Mouse (Mus musculus) lung, embryonic 15.5 days (tissue): ENCODE measurements around the gene Hjurp. TPM values are rescaled to one million over a fixed set of nuclear protein-coding genes. Genes with fewer than 3 reads are reported as not detected.

Experiments used
- ATAC-seq: fragments of 200-750 bp; cut with Nextera tagmentation; 2 replicates; pipeline ENCODE4 v1.8.0; 2017; ENCODE audit warnings: moderate number of reproducible peaks, borderline replicate concordance; ENCODE audit not compliant: low FRiP score, low TSS enrichment; ENCODE audit errors: extremely low read depth
- H3K27ac ChIP-seq: fragments of 300-500 bp; sonication (generic); 2 replicates; pipeline ENCODE4 v1.5.1; 2015; ENCODE audit warnings: moderate library complexity, mild to moderate bottlenecking, inconsistent platforms
- H3K27me3 ChIP-seq: fragments of 300-500 bp; sonication (generic); 2 replicates; pipeline ENCODE4 v1.6.1; 2015; ENCODE audit warnings: inconsistent platforms
- H3K36me3 ChIP-seq: fragments of 300-500 bp; sonication (generic); 2 replicates; pipeline ENCODE4 v1.6.1; 2015; ENCODE audit warnings: inconsistent platforms
- H3K4me1 ChIP-seq: fragments of 300-500 bp; sonication (generic); 2 replicates; pipeline ENCODE4 v1.6.1; 2015; ENCODE audit warnings: inconsistent platforms
- H3K4me2 ChIP-seq: fragments of 300-500 bp; sonication (generic); 2 replicates; pipeline ENCODE4 v1.6.1; 2015; ENCODE audit warnings: inconsistent platforms, mild to moderate bottlenecking, moderate library complexity
- H3K4me3 ChIP-seq: fragments of 300-500 bp; sonication (generic); 2 replicates; pipeline ENCODE4 v1.5.1; 2015; ENCODE audit warnings: mild to moderate bottlenecking, inconsistent platforms
- H3K9ac ChIP-seq: fragments of 300-500 bp; sonication (generic); 2 replicates; pipeline ENCODE4 v1.6.1; 2015; ENCODE audit warnings: inconsistent platforms
- H3K9me3 ChIP-seq: fragments of 300-500 bp; sonication (generic); 2 replicates; pipeline ENCODE4 v1.6.1; 2016; ENCODE audit warnings: inconsistent platforms
- WGBS: fragments of 180-500 bp; shearing (Covaris S2); methylation state at CpG from one replicate; pipeline ENCODE4 v1.1.7; 2015; 5-methylcytosine and 5-hydroxymethylcytosine counted together
- polyA plus RNA-seq: library from polyadenylated mRNA; unstranded; fragments of >200 nt; fragmentation: Nextera tagmentation; extraction: Ambion mirVana; gene quantifications from 2 replicates; pipeline ENCODE4 v1.2.1, GENCODE M21; 2015

The Hjurp gene
- polyA plus RNA-seq, 1 experiment from 2014 or later, result 198 TPM

DNA sequence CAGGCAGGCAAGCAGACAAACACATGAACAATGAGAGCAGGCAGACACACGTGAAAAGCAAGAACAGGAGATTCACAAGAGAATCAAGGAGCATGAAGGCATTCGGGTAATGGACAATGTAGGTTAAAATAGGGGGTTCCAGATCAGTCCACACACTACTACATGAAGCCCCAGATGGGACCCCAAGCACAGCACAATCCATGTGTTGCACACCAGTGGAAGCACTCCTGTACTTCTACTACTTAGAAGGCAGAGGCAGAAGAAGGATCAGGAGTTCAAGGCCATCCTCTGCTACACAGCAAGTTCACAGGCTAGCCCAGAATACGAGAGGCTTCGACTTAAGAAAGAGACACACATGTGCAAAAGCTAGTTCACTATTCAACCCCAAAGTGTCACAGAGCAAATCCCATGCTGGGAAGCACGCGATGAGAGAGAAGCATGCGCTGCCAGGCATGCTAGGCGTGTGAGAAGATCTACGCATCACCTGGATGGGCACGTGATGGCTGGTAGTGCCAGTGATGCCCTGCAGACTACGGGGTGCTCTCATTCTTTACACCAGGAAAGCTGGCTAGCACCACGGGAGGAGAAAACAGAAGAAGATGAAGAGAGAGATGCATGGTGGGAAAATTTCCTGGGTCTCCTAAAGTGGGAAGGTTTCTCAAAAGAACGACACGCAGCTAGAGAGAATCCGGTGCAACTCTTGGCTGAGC is 8.9 kb upstream of the Hjurp start:
- Histone ChIP-seq H3K27ac (no peak overlapping the region), H3K4me2 (no peak overlapping the region), H3K4me1 (no peaks in the 10 kb centered on the region), H3K9ac (no peak overlapping the region), H3K36me3 (no peaks in the 10 kb centered on the region), H3K27me3 (no peaks in the 10 kb centered on the region), H3K4me3 (no peak overlapping the region), H3K9me3 (peaks cover 19% of the 10 kb centered on the region; the same call in 1 of the 2 replicates)
- ATAC-seq, result no peak
- WGBS, result 78% methylated on average over 15 of the region's 15 CpGs

DNA sequence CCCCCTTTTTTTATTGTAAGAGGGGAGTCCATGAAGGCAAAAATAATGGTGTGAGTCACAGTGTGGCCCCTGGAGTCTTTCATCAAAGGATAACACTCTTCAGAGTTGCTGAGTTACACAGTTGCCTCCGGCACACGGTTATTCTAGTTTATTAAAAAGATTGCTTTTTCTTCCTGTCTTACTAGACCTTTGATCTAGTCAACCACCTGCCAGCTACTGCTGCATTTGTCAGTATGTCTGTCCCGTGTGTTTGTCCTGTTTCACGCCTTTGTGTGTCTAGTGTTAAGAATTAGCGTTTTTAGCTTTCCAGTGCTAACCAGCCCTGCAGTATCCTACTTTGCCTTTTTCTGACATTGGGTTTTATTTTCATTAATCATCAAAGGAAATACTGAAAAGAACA is 8.2 kb upstream of the Hjurp start:
- WGBS, result 63% methylated on average over 5 of the region's 5 CpGs
- Histone ChIP-seq H3K4me1 (no peaks in the 10 kb centered on the region), H3K36me3 (no peaks in the 10 kb centered on the region), H3K27me3 (no peaks in the 10 kb centered on the region), H3K4me3 (no peak overlapping the region), H3K27ac (no peak overlapping the region), H3K9ac (no peak overlapping the region), H3K4me2 (no peak overlapping the region), H3K9me3 (peaks cover 19% of the 10 kb centered on the region; the same call in 1 of the 2 replicates)
- ATAC-seq, result no peak

DNA sequence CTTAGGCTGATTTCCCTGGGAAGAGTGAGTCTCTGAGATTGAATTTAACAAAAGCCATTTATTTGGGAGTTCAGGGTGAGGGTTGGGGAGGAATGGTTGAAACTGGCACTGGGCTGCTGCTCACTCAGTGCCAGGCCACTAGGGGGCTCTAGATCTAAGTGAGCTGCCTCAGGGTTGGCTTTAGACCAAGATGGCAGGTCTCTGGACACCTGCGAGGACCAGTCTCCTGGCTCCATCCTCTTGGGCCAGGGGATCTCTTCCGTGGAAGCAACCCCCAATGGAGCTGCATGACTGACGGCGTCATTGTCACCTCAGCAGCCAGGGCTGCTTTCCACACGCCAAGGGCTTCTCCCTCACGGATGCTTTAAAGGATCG is 7.5 kb upstream of the Hjurp start:
- no peaks in the 10 kb centered on the region for H3K27me3 ChIP-seq

DNA sequence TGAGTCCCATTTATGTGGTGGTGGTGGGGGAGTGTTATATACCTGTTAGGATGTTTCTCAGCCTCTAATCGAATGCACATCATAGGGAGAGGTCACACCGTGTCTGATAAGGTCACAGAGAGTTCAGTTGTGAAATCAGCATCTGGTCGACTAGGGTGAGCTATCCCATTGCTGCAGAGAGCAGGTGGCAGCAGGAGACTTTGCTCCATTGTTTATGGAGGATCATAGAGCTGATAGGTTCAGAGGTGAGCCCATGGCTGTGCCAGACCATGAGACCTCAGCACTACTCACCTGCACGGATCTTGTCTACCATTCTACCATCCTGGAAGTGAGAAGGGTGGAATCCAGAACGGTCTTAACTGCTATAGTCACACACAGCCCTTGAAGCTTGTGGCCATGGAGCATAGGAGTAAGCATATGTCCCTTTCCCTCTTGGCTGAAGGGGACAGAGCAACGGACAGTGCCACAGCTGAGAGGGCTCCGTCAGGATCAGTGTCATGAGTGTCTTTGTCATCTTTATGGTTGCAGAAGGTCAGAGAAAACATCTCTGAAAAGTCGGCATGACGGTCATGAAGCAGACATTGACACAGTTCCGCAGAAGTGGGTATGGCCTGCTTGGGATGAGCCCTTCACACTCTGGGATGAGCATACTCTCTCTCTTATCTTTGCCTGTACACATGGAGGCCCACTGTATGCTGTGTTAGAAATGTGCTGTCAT is 7.0 kb upstream of the Hjurp start:
- Histone ChIP-seq H3K4me2 (no peak overlapping the region), H3K4me1 (no peaks in the 10 kb centered on the region), H3K9me3 (peaks cover 12% of the 10 kb centered on the region; the same call in 1 of the 2 replicates), H3K4me3 (no peak overlapping the region), H3K27me3 (no peaks in the 10 kb centered on the region), H3K27ac (no peak overlapping the region), H3K36me3 (no peaks in the 10 kb centered on the region), H3K9ac (no peak overlapping the region)
- ATAC-seq, result peak; percentile 24; the same call in 1 of the 2 replicates
- WGBS, result 57% methylated on average over 10 of the region's 10 CpGs

More for the DNA sequence above, 7.5 kb upstream of the Hjurp start:
- H3K36me3 ChIP-seq, result no peaks in the 10 kb centered on the region
- WGBS, result 59% methylated on average over 7 of the region's 7 CpGs
- ATAC-seq, result peak; percentile 13; the same call in 1 of the 2 replicates
- H3K4me3 ChIP-seq, result no peak overlapping the region
- peaks cover 12% of the 10 kb centered on the region; the same call in 1 of the 2 replicates for H3K9me3 ChIP-seq
- no peak overlapping the region for H3K27ac ChIP-seq
- H3K4me2 ChIP-seq, result no peak overlapping the region
- H3K9ac ChIP-seq, result no peak overlapping the region
- no peaks in the 10 kb centered on the region for H3K4me1 ChIP-seq

DNA sequence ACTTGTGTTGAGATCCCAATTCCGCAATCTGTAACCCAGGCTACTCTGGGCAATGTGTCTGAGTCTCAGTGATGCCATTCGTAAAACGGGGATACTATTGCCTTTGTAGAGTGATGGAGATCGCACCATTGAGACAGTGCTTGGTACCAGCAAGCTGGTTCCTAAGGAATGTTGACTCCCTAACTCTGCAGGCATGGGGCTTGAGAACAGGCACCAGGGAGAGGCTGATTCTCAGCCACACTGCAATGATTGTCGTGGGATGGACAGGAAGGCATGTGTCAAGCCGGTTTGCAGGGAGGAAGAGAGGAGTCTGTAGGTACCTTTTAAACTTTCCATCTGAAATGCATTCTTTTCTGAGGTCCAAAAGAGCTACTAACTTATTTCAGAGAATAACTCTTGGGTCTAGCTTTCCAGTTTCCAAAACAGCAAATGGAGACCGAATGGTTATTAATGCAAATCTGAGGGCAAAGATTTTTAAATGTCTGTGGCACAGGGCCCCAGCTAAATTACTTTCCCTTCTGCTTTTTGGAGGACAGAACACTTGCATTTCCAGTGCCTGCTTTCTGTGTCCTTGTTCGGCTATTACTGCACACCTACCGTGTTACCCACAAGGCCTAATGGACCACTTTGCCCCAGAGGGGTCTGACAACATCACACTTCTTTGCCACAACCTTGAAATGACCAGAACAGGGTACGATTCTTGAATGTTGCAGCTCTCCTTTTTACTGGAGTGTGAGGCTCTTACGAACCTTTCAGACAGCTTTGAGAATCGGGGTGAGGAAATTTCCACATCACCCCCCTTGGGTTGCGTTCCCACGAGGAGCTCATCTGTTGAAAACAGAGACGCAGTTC is 6.2 kb upstream of the Hjurp start:
- WGBS, result 77% methylated on average over 15 of the region's 15 CpGs
- Histone ChIP-seq H3K36me3 (no peaks in the 10 kb centered on the region), H3K9me3 (peaks cover 12% of the 10 kb centered on the region; the same call in 1 of the 2 replicates), H3K27ac (no peak overlapping the region), H3K27me3 (no peaks in the 10 kb centered on the region), H3K9ac (no peak overlapping the region), H3K4me1 (no peaks in the 10 kb centered on the region), H3K4me3 (no peak overlapping the region), H3K4me2 (no peak overlapping the region)
- ATAC-seq, result no peak

DNA sequence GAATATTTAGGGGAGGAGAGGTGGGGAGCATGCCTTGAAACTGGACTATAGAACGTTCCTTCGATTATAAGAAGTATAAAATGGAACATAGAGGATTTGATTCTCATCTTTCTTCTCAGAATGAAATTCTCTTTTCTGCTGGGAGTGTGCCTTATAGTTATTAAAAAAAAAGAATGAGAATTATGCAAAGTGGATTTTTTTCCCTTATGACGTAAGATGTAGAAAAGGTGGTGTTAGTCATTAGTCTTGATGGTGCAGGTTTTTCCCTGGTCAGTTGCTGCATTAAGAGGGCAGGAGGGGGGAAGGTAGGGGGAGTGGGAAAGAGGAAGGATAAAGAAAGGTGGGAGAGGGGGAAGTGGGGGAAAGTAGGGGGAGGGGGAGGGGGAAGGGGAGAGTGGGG is 4.9 kb upstream of the Hjurp start:
- Histone ChIP-seq H3K4me3 (no peak overlapping the region), H3K9ac (no peak overlapping the region), H3K36me3 (no peaks in the 10 kb centered on the region), H3K4me1 (peaks cover 4% of the 10 kb centered on the region; the same call in 1 of the 2 replicates), H3K27ac (no peak overlapping the region), H3K4me2 (no peak overlapping the region), H3K9me3 (peaks cover 12% of the 10 kb centered on the region; the same call in 1 of the 2 replicates), H3K27me3 (no peaks in the 10 kb centered on the region)
- WGBS, result 57% methylated on average over 3 of the region's 3 CpGs
- no peak for ATAC-seq

DNA sequence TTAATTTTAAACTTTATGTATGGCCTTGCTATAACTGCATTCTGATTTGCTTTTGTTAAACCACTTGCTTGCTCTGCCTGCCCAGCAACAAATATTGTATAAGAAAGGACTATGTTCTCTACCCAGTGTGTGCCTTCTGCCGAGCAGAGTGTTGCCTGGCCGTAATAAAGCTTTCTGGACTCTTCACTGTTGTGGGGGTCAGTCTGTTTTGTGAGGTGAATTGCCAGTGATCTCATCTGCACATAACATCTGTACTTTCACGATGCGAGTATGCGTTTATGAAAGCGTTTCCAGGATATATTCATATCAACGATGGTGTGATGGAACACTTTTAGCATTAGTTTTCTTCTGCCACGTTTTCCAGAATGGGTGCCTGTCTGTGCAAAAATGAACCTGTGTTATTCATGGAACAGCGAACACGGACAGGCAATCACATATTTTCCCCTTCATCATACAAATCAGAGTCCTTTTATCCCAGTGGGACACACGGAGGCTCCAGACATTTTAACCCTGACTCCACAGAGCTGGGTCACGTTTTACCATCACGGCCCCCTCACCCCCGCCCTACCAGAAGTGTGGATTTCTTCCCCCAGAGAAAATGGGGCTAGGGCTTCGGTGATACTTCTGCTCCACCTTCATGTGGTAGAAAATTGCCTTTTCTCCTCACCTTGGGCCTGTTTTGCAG is 2.7 kb upstream of the Hjurp start:
- WGBS, result 67% methylated on average over 15 of the region's 15 CpGs
- Histone ChIP-seq H3K27me3 (no peaks in the 10 kb centered on the region), H3K9ac (no peak overlapping the region)

DNA sequence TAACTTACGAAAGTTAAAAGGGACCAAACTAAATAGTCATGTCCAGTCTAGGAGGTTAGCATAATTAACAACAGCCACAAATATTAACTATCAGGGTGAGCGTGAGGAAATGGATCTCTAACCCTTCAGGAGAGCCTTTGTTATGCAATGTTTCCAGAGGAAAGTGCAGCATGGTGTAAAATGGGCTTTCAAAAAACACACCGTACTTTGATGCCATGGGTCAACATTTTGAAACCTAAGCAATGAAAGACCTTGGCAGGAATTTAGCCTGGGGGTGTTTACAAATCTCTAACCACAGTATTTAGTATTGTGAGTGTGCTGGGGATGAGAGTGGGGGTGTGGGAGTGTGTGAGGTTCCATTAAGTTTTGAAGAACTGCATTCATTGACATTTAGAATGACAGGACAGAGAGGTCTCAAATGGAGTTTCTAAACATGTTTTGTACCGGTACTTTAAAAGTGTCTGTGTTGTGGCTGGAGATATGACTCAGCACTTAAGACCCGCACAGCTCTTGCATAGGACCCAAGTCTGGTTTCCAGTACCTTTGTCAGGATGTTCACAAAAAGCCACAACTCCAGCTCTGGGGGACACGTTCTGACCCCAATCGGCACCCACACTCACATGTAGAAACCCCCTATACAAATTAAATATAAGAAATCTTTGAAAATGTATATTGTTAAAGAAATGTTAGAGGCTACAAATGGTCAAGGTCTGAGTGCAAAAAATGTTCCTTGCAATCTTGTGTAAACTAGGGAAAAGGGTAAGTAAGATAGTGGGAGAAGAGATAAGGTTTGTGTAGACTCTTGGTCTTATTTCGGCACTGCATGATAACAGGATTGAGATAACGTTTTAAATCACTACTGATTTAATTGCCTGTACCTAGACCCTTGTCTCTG is 1.9 kb upstream of the Hjurp start:
- Histone ChIP-seq H3K36me3 (peaks cover 16% of the 10 kb centered on the region), H3K9me3 (peaks cover 8% of the 10 kb centered on the region; the same call in 1 of the 2 replicates), H3K4me2 (no peak overlapping the region), H3K4me1 (peaks cover 23% of the 10 kb centered on the region), H3K27ac (no peak overlapping the region), H3K9ac (no peak overlapping the region), H3K4me3 (no peak overlapping the region), H3K27me3 (no peaks in the 10 kb centered on the region)
- 51% methylated on average over 9 of the region's 9 CpGs for WGBS
- ATAC-seq, result no peak

More for the DNA sequence above, 2.7 kb upstream of the Hjurp start:
- no peak overlapping the region for H3K4me2 ChIP-seq
- peaks cover 8% of the 10 kb centered on the region for H3K36me3 ChIP-seq
- no peak for ATAC-seq
- no peak overlapping the region for H3K27ac ChIP-seq
- H3K4me1 ChIP-seq, result peaks cover 22% of the 10 kb centered on the region
- H3K4me3 ChIP-seq, result no peak overlapping the region
- peaks cover 12% of the 10 kb centered on the region; the same call in 1 of the 2 replicates for H3K9me3 ChIP-seq

DNA sequence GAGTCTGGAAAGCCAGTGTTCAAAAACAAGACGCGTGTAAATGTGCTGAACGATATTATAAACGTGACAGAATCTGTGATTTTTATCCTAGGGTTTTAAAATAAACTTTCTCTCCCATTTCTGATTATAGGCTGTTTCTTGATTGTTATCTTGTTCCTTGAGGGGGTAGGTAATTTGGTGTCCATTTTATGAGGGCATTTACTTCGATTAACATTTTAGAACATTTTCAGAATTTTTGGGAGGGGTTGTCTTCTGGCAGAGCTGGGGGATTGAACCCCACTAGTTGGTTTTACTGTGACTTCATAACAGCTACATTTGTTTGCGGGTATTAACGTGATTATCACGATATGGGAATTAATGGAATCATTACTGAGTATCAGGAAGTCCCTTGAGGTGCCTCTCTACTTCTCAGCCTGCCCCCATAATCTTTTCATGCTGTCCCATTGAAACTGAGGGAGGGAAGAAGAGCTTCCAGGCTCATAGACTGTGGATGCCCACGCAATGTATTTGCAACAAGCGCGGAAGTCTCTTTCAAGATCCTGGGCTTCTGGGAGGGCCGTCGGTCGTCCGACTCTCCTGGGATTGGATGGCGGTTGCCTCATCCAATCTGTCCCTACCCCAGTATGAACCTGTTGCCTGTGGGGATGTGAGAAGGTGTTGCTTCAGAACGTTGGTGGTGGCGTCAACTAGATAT is 532 bp upstream of the Hjurp start:
- peak; percentile 0; the same call in 1 of the 2 replicates for ATAC-seq
- H3K27me3 ChIP-seq, result no peaks in the 10 kb centered on the region
- peak overlapping the region; percentile 47 for H3K4me3 ChIP-seq
- peaks cover 29% of the 10 kb centered on the region for H3K36me3 ChIP-seq
- H3K9ac ChIP-seq, result peak overlapping the region; percentile 23
- WGBS, result 67% methylated on average over 18 of the region's 18 CpGs
- H3K27ac ChIP-seq, result no peak overlapping the region
- H3K9me3 ChIP-seq, result no peaks in the 10 kb centered on the region; the same call in 1 of the 2 replicates
- H3K4me2 ChIP-seq, result peak overlapping the region; percentile 57
- peaks cover 23% of the 10 kb centered on the region for H3K4me1 ChIP-seq

DNA sequence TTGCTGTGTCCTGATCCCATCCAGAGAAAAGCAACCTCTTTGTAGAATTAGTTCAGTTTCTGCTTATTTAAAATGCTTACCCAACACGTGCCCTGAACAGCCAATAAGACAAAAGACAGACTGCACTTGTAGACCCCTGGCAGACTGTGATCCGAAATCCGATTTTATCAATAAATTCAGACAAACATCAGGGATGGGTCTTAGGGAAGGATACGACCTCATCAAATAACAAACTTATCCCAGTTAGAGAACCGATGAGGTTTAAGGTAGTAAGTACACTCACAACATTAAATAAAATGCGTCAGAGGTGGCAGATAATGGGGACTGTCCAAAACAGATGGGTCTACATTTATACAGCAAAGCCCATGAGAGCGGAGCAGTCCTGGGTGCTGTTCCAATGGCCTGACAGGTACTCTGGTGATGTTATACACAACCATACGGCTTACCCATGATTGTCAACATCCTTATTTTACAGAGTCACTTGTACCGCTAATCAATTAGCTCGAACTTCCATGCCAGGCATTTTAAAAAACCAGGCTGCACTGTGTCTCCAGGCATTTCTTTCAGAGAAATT is 822 bp downstream of the Hjurp start:
- H3K9me3 ChIP-seq, result no peaks in the 10 kb centered on the region; the same call in 1 of the 2 replicates
- 18% methylated on average over 10 of the region's 10 CpGs for WGBS
- H3K4me2 ChIP-seq, result peak overlapping the region; percentile 57
- H3K4me1 ChIP-seq, result peaks cover 23% of the 10 kb centered on the region
- peak overlapping the region; percentile 47 for H3K4me3 ChIP-seq
- H3K27ac ChIP-seq, result peak overlapping the region; percentile 83
- peak; percentile 29 for ATAC-seq
- peaks cover 40% of the 10 kb centered on the region for H3K36me3 ChIP-seq
- H3K27me3 ChIP-seq, result no peaks in the 10 kb centered on the region
- peak overlapping the region; percentile 70 for H3K9ac ChIP-seq
